Mouse (Mus musculus): ENCODE results near the gene Scamp1. TPM values are rescaled to one million over a fixed set of nuclear protein-coding genes. Genes with fewer than 3 reads are reported as not detected.

Scamp1 gene
- polyA plus RNA-seq, 1 experiment from 2014 or later, result 121 TPM

- no peaks in the 10 kb centered on the region for H3K36me3 ChIP-seq
- no peak overlapping the region for H3K4me3 ChIP-seq (replicated peaks)
- no peak for ATAC-seq
- H3K4me2 ChIP-seq (replicated peaks), result no peak overlapping the region
- no peak overlapping the region for H3K27ac ChIP-seq
- H3K9me3 ChIP-seq, result no peaks in the 10 kb centered on the region
- H3K4me1 ChIP-seq (replicated peaks), result peaks cover 9% of the 10 kb centered on the region
- 93% methylated on average over 5 of the region's 5 CpGs for WGBS
- H3K9ac ChIP-seq (replicated peaks), result no peak overlapping the region
- no peaks in the 10 kb centered on the region for H3K27me3 ChIP-seq
Measured at GRCm38 (mm10) chr13:94253052-94253451, 32.6 kb downstream of the Scamp1 start.

DNA sequence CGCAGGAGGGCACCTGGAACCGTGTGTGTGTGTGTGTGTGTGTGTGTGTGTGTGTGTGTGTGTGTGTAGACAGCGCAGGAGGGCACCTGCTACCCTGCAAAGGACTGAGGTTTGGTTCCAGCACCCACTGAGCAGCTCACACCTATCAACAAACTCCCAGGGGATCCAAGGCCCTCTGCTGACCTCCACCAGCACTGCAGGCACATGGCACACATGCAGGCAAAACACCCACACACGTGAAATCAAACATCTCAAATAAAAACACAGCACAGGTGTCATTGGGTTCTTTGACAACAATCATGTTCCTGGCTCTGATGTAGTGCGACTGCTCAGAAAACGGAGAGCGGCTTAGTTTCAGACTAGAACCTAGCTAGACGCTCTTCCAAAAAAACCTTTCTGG is 34.9 kb downstream of the Scamp1 start:
- Histone ChIP-seq H3K36me3 (no peaks in the 10 kb centered on the region), H3K9me3 (no peaks in the 10 kb centered on the region), H3K4me2 (replicated peaks) (no peak overlapping the region), H3K27me3 (no peaks in the 10 kb centered on the region), H3K4me1 (replicated peaks) (peaks cover 6% of the 10 kb centered on the region; the same call in 1 of the 2 replicates), H3K27ac (no peak overlapping the region), H3K4me3 (replicated peaks) (no peak overlapping the region), H3K9ac (replicated peaks) (no peak overlapping the region)
- 94% methylated on average over 5 of the region's 8 CpGs for WGBS
- ATAC-seq, result no peak

GRCm38 (mm10) chr13:94250188-94250587 is 35.5 kb downstream of the Scamp1 start:
- Histone ChIP-seq H3K4me3 (replicated peaks) (no peak overlapping the region), H3K4me2 (replicated peaks) (no peak overlapping the region), H3K27ac (no peak overlapping the region), H3K36me3 (no peaks in the 10 kb centered on the region), H3K4me1 (replicated peaks) (peaks cover 9% of the 10 kb centered on the region; the same call in 1 of the 2 replicates), H3K9me3 (no peaks in the 10 kb centered on the region), H3K27me3 (no peaks in the 10 kb centered on the region), H3K9ac (replicated peaks) (no peak overlapping the region)
- ATAC-seq, result no peak
- WGBS, result 88% methylated on average over 5 of the region's 6 CpGs

GRCm38 (mm10) chr13:94242897-94243296 is 42.8 kb downstream of the Scamp1 start:
- H3K9me3 ChIP-seq, result no peaks in the 10 kb centered on the region
- WGBS, result 63% methylated on average over 2 of the region's 2 CpGs
- H3K27me3 ChIP-seq, result no peaks in the 10 kb centered on the region
- peaks cover 20% of the 10 kb centered on the region for H3K4me1 ChIP-seq (replicated peaks)
- no peaks in the 10 kb centered on the region for H3K36me3 ChIP-seq
- no peak overlapping the region for H3K4me3 ChIP-seq (replicated peaks)
- H3K27ac ChIP-seq, result no peak overlapping the region
- H3K9ac ChIP-seq (replicated peaks), result no peak overlapping the region
- no peak for ATAC-seq
- H3K4me2 ChIP-seq (replicated peaks), result no peak overlapping the region

DNA sequence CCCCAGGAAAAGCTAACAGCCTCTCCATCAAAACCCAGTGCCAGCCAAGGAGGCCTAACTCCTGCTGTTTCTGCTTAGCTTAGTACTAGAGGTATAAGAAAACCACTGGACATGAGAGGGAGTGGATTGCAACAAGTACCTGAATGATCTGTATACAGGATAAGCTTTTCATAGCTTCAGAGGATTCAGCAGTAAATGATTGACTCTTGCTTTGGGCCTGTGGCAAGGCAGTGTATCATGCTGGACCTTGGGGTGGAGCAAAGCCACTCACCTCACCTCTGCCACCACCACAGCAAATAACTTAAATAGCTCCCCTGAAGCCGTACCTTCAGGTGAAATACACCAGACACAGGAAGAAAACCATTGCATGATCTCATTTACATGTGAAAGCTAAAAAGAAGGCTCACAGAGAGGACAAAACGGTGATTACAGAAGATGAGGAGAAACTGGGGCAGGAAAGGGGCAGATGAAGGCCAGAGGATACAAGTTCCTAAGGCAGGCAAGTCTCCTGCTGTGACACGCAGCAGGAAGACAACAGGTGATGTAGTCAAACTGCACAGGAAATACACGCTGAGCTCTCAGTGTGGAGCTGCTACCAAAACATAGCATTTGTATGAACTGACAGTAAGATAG is 43.6 kb downstream of the Scamp1 start:
- H3K4me3 ChIP-seq (replicated peaks), result no peak overlapping the region
- H3K9ac ChIP-seq (replicated peaks), result no peak overlapping the region
- no peak for ATAC-seq
- H3K9me3 ChIP-seq, result no peaks in the 10 kb centered on the region
- H3K27ac ChIP-seq, result no peak overlapping the region
- 50% methylated on average over 4 of the region's 4 CpGs for WGBS
- H3K4me1 ChIP-seq (replicated peaks), result peaks cover 14% of the 10 kb centered on the region
- no peaks in the 10 kb centered on the region for H3K27me3 ChIP-seq
- no peak overlapping the region for H3K4me2 ChIP-seq (replicated peaks)
- no peaks in the 10 kb centered on the region for H3K36me3 ChIP-seq

DNA sequence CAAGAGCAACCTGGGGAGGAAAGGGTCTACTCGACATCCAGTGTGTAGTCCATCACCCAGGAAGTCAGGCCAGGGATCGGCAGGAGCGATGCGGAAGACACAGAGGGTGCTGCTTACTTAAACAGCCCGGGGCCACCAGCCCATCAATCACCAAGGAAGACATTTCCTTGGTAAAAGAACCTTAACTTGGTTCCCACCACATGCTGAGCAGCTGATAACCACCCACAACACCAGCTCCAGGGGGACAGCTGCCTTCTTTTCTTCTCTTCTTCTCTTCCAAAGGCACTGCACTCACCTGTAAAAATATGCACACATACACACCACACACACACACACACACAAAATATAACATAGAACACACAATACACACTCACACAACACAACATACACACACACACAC is 44.8 kb downstream of the Scamp1 start:
- WGBS, result 79% methylated on average over 5 of the region's 5 CpGs
- ATAC-seq, result no peak
- no peak overlapping the region for H3K9ac ChIP-seq (replicated peaks)

GRCm38 (mm10) chr13:94240111-94240510 is 45.5 kb downstream of the Scamp1 start:
- peaks cover 11% of the 10 kb centered on the region for H3K4me1 ChIP-seq (replicated peaks)
- WGBS, result 86% methylated on average over 6 of the region's 6 CpGs
- no peaks in the 10 kb centered on the region for H3K27me3 ChIP-seq
- no peak overlapping the region for H3K27ac ChIP-seq
- no peak overlapping the region for H3K4me3 ChIP-seq (replicated peaks)
- no peak for ATAC-seq
- no peak overlapping the region for H3K4me2 ChIP-seq (replicated peaks)
- H3K9me3 ChIP-seq, result no peaks in the 10 kb centered on the region
- no peak overlapping the region for H3K9ac ChIP-seq (replicated peaks)
- no peaks in the 10 kb centered on the region for H3K36me3 ChIP-seq

More for the DNA sequence above, 44.8 kb downstream of the Scamp1 start:
- Histone ChIP-seq H3K36me3 (no peaks in the 10 kb centered on the region), H3K4me1 (replicated peaks) (peaks cover 14% of the 10 kb centered on the region), H3K4me3 (replicated peaks) (no peak overlapping the region), H3K9me3 (no peaks in the 10 kb centered on the region), H3K27ac (no peak overlapping the region), H3K4me2 (replicated peaks) (no peak overlapping the region), H3K27me3 (no peaks in the 10 kb centered on the region)

DNA sequence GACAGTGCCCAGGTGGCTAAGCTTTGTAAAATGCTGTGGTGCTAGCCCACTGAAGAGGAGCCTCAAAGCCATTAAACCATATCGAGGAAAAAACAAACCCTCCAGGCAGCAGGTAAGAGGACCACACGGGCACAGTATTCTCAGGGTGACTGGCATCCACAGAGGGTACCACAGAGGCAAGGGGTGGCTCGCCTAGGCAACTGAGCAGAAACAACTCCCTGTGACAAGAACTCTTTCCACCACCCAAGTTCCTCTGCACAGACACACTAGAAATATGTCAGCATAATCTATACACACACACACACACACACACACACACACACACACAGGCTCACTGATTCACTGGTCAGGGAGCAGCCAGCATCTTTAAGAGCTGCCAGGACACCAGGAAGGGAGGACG is 46.2 kb downstream of the Scamp1 start:
- Histone ChIP-seq H3K9me3 (no peaks in the 10 kb centered on the region), H3K9ac (replicated peaks) (no peak overlapping the region), H3K4me1 (replicated peaks) (peaks cover 11% of the 10 kb centered on the region), H3K4me3 (replicated peaks) (no peak overlapping the region), H3K27ac (no peak overlapping the region), H3K4me2 (replicated peaks) (no peak overlapping the region), H3K36me3 (no peaks in the 10 kb centered on the region), H3K27me3 (no peaks in the 10 kb centered on the region)
- 42% methylated on average over 4 of the region's 4 CpGs for WGBS
- 0 out of 2 replicates have a peak, but pooled peaks have one; percentile 51 for ATAC-seq

GRCm38 (mm10) chr13:94231871-94232270 is 53.8 kb downstream of the Scamp1 start:
- no peak overlapping the region for H3K4me3 ChIP-seq (replicated peaks)
- peaks cover 24% of the 10 kb centered on the region for H3K36me3 ChIP-seq
- no peak overlapping the region for H3K27ac ChIP-seq
- 91% methylated on average over 14 of the region's 14 CpGs for WGBS
- no peaks in the 10 kb centered on the region for H3K9me3 ChIP-seq
- H3K4me2 ChIP-seq (replicated peaks), result no peak overlapping the region
- H3K9ac ChIP-seq (replicated peaks), result no peak overlapping the region
- ATAC-seq, result no peak
- no peaks in the 10 kb centered on the region for H3K27me3 ChIP-seq
- H3K4me1 ChIP-seq (replicated peaks), result no peaks in the 10 kb centered on the region

DNA sequence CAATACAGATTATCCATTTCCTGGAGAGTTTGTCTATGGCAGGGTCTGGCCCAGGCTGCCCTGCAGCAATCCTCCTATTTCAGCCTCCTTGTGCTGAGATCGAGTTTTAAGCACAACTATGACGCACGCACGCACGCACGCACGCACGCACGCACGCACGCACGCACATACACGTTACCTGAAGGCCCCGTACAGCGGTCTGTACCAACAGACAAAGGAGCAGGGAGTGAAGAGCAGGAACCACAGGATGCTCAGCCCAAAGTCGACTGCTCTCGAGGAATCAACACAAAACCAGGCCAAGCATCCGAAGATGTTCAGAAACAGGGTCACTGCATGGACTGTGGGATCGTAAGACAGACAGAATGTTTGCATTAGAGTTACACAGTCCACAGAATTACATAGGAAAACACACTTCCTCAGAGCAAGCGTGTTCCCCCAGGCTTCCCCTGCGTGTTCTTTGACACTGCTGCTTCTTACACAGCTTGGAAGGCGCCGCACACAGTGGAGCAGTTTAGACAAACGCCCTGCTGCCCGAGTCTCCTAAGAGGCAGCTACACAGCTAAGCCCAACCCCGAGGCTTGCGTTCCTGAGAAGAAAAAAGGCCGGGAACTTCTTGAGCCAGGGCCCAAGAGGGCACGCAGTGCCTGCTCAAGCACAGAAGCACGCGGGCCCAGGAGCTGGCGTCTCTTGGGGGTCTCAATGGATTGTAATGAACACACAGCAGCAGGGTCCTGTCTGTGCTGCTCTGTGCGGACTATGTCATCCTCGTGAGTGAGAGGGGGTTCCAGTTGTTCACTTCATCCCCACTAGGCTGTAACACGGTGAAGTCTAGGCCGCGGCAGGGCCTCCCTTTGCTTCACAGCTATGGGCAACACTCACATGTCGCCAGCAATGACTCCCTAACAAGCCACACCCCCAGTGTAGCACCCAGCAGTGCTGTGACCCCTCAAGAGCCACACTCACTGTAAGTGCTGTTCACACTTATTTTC is 60.6 kb downstream of the Scamp1 start:
- peak; percentile 43 for ATAC-seq
- Histone ChIP-seq H3K4me2 (replicated peaks) (no peak overlapping the region), H3K27ac (no peak overlapping the region), H3K36me3 (peaks cover 42% of the 10 kb centered on the region), H3K9ac (replicated peaks) (no peak overlapping the region), H3K9me3 (no peaks in the 10 kb centered on the region), H3K4me1 (replicated peaks) (no peaks in the 10 kb centered on the region), H3K27me3 (no peaks in the 10 kb centered on the region), H3K4me3 (replicated peaks) (no peak overlapping the region)
- 94% methylated on average over 38 of the region's 38 CpGs for WGBS

DNA sequence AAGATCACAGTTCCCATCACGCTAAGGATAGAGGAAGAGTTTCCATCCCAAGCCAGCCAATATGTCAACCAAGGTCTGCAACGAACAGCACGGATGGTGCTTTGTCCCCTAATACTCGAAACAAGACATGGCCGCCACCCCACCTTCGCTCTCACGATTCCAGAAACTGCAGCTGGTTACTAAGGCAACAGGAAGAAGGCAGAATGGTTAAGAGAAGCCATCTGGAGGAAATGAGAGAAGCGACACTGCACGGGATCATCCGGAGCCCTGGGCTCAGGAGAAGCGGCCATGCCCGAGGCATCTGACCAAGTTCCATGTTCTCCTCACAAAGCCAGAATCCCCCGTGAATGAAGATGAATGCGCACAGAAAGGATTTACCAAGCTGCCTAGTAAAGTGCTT is 62.0 kb downstream of the Scamp1 start:
- H3K36me3 ChIP-seq, result peaks cover 35% of the 10 kb centered on the region
- H3K27me3 ChIP-seq, result no peaks in the 10 kb centered on the region
- no peak overlapping the region for H3K4me2 ChIP-seq (replicated peaks)
- H3K9me3 ChIP-seq, result no peaks in the 10 kb centered on the region
- no peaks in the 10 kb centered on the region for H3K4me1 ChIP-seq (replicated peaks)
- WGBS, result 74% methylated on average over 14 of the region's 14 CpGs
- no peak for ATAC-seq
- H3K4me3 ChIP-seq (replicated peaks), result no peak overlapping the region
- no peak overlapping the region for H3K9ac ChIP-seq (replicated peaks)
- no peak overlapping the region for H3K27ac ChIP-seq

- H3K27me3 ChIP-seq, result no peaks in the 10 kb centered on the region
- H3K4me1 ChIP-seq (replicated peaks), result peaks cover 8% of the 10 kb centered on the region; the same call in 1 of the 2 replicates
- H3K4me3 ChIP-seq (replicated peaks), result no peak overlapping the region
- H3K36me3 ChIP-seq, result peaks cover 25% of the 10 kb centered on the region
- 0 out of 2 replicates have a peak, but pooled peaks cover 3% of the 10 kb centered on the region for H3K9me3 ChIP-seq
- no peak overlapping the region for H3K27ac ChIP-seq
- H3K9ac ChIP-seq (replicated peaks), result no peak overlapping the region
- no peak overlapping the region for H3K4me2 ChIP-seq (replicated peaks)
- no peak for ATAC-seq
- WGBS, result 92% methylated on average over 2 of the region's 2 CpGs
Measured at GRCm38 (mm10) chr13:94212716-94213115, 72.9 kb downstream of the Scamp1 start.

All from midbrain, embryonic 13.5 days (tissue).